Mouse (Mus musculus): ENCODE data around the gene Ift20. TPM values are rescaled to one million over a fixed set of nuclear protein-coding genes. Genes with fewer than 3 reads are reported as not detected.
"Not testable (repeated sequence)": the region's sequence is repeated elsewhere in the genome, so short reads cannot be mapped to it uniquely, and the experiment has no call there.

Ift20 gene
- polyA plus RNA-seq, 1 experiment from 2014 or later, result 75.9 TPM

DNA sequence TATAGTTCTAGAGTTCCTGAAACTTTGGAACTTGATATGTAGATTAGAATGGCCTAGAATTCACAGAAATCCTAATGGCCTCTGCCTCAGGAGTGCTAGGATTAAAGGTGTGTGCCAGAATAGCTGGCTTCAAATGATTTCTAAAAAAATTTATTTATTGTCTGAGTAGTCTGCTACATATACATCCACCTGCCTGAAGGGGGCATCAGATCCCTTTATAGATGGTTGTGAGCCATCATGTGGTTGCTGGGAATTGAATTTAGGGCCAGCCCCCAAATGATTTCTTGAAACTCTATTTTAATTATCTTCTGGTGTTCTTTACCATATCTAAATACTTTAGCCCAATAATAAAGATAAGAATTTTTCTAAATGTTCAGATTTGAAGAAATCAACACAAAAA, 49.9 kb downstream of the Ift20 start:
- H3K27ac ChIP-seq, result no peak overlapping the region
- H3K4me3 ChIP-seq, result no peak overlapping the region
- no peaks in the 10 kb centered on the region for H3K4me1 ChIP-seq
- DNase-seq (ENCODE audit: extremely low spot score, low spot score), result no peak
- peaks cover 64% of the 10 kb centered on the region for H3K36me3 ChIP-seq (replicated peaks)
- H3K9me3 ChIP-seq, result no peaks in the 10 kb centered on the region
- no peaks in the 10 kb centered on the region for H3K27me3 ChIP-seq (ENCODE audit: poor library complexity, severe bottlenecking)

DNA sequence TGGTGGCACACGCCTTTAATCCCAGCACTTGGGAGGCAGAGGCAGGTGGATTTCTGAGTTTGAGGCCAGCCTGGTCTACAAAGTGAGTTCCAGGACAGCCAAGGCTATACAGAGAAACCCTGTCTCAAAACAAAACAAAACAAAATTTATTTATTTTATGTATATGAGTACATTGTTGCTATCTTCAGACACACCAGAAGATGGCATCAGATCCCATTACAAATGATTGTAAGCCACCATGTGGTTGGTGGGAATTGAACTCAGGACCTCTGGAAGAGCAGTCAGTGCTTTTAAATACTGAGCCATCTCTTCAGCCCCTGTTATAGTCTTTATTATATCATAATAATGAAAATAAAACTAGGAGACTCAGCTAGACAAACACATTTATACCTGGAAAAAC, 51.5 kb downstream of the Ift20 start:
- 96% methylated on average over 1 of the region's 1 CpGs for WGBS
- H3K27me3 ChIP-seq (ENCODE audit: poor library complexity, severe bottlenecking); H3K27ac ChIP-seq; H3K4me3 ChIP-seq; H3K4me1 ChIP-seq; DNase-seq (ENCODE audit: extremely low spot score, low spot score); H3K9me3 ChIP-seq: not testable (repeated sequence)
- H3K36me3 ChIP-seq (replicated peaks), result peaks cover 48% of the 10 kb centered on the region

Other genes starting within 250 kb of the Ift20 start
- 0.26 and 0.52 TPM in 2 replicates for gene BC030499, start 245.5 kb upstream of the Ift20 start, polyA plus RNA-seq (2016; fragmentation: Nextera tagmentation; extraction: Ambion mirVana)
- 74.9 and 76.6 TPM in 2 replicates for gene Spag5, start 234.8 kb upstream of the Ift20 start, polyA plus RNA-seq (2016; fragmentation: Nextera tagmentation; extraction: Ambion mirVana)
- 2.7 and 3.3 TPM in 2 replicates for gene Aldoc, start 213.4 kb upstream of the Ift20 start, polyA plus RNA-seq (2016; fragmentation: Nextera tagmentation; extraction: Ambion mirVana)
- gene Pigs, start 207.9 kb upstream of the Ift20 start, polyA plus RNA-seq (2016; fragmentation: Nextera tagmentation; extraction: Ambion mirVana), result 76.3 and 77.5 TPM in 2 replicates
- 60.2 and 62.8 TPM in 2 replicates for gene Unc119, start 192.9 kb upstream of the Ift20 start, polyA plus RNA-seq (2016; fragmentation: Nextera tagmentation; extraction: Ambion mirVana)
- not detected in 2 replicates for gene Foxn1, start 149.8 kb upstream of the Ift20 start, polyA plus RNA-seq (2016; fragmentation: Nextera tagmentation; extraction: Ambion mirVana)
- not detected in 2 replicates for gene Slc13a2, start 114.1 kb upstream of the Ift20 start, polyA plus RNA-seq (2016; fragmentation: Nextera tagmentation; extraction: Ambion mirVana)
- 20.9 and 21.1 TPM in 2 replicates for gene Slc46a1, start 70.7 kb upstream of the Ift20 start, polyA plus RNA-seq (2016; fragmentation: Nextera tagmentation; extraction: Ambion mirVana)
- 9.4 and 9.8 TPM in 2 replicates for gene Sarm1, start 38.6 kb upstream of the Ift20 start, polyA plus RNA-seq (2016; fragmentation: Nextera tagmentation; extraction: Ambion mirVana)
- gene Vtn, start 37.3 kb upstream of the Ift20 start, polyA plus RNA-seq (2016; fragmentation: Nextera tagmentation; extraction: Ambion mirVana), result 23.7 and 25.0 TPM in 2 replicates
- not detected in 2 replicates for gene Sebox, start 32.9 kb upstream of the Ift20 start, polyA plus RNA-seq (2016; fragmentation: Nextera tagmentation; extraction: Ambion mirVana)
- 76.7 and 78.5 TPM in 2 replicates for gene Tmem199, start 24.2 kb upstream of the Ift20 start, polyA plus RNA-seq (2016; fragmentation: Nextera tagmentation; extraction: Ambion mirVana)
- 144 and 148 TPM in 2 replicates for gene Poldip2, start 24.2 kb upstream of the Ift20 start, polyA plus RNA-seq (2016; fragmentation: Nextera tagmentation; extraction: Ambion mirVana)
- gene Tnfaip1, start within 50 bp of the Ift20 start, polyA plus RNA-seq (2016; fragmentation: Nextera tagmentation; extraction: Ambion mirVana), result 96.4 and 97.2 TPM in 2 replicates
- 106 and 111 TPM in 2 replicates for gene Tmem97, start 14.4 kb downstream of the Ift20 start, polyA plus RNA-seq (2016; fragmentation: Nextera tagmentation; extraction: Ambion mirVana)
- 14.1 and 20.4 TPM in 2 replicates for gene Nlk, start 161.0 kb downstream of the Ift20 start, polyA plus RNA-seq (2016; fragmentation: Nextera tagmentation; extraction: Ambion mirVana)
- 40.1 and 40.8 TPM in 2 replicates for gene Ccnq, start 215.4 kb downstream of the Ift20 start, polyA plus RNA-seq (2016; fragmentation: Nextera tagmentation; extraction: Ambion mirVana)